Mouse (Mus musculus) intestine, embryonic 15.5 days (tissue): ENCODE data around the gene Dlgap1. TPM values are rescaled to one million over a fixed set of nuclear protein-coding genes. Genes with fewer than 3 reads are reported as not detected.
"Not testable (repeated sequence)": the region's sequence is repeated elsewhere in the genome, so short reads cannot be mapped to it uniquely, and the experiment has no call there.

Experiments used
- ATAC-seq: fragments of 200-750 bp; cut with Nextera tagmentation; 2 replicates; pipeline ENCODE4 v1.8.0; 2017; ENCODE audit warnings: moderate TSS enrichment, moderate library complexity
- H3K27ac ChIP-seq: fragments of 300-500 bp; sonication (generic); 2 replicates; pipeline ENCODE4 v1.5.1; 2015; ENCODE audit warnings: mild to moderate bottlenecking, inconsistent platforms
- H3K27me3 ChIP-seq: fragments of 300-500 bp; sonication (generic); replicated peaks from 2 replicates; pipeline ENCODE4 v1.6.1; 2015; ENCODE audit warnings: inconsistent platforms
- H3K36me3 ChIP-seq: fragments of 300-500 bp; sonication (generic); 2 replicates; pipeline ENCODE4 v1.6.1; 2015; ENCODE audit warnings: inconsistent platforms
- H3K4me1 ChIP-seq: fragments of 300-500 bp; sonication (generic); replicated peaks from 2 replicates; pipeline ENCODE4 v1.6.1; 2015; ENCODE audit warnings: inconsistent platforms
- H3K4me2 ChIP-seq: fragments of 300-500 bp; sonication (generic); replicated peaks from 2 replicates; pipeline ENCODE4 v1.6.1; 2015; ENCODE audit warnings: mild to moderate bottlenecking, inconsistent platforms
- H3K4me3 ChIP-seq: fragments of 300-500 bp; sonication (generic); replicated peaks from 2 replicates; pipeline ENCODE4 v1.5.1; 2015; ENCODE audit warnings: inconsistent platforms
- H3K9ac ChIP-seq: fragments of 300-500 bp; sonication (generic); 2 replicates; pipeline ENCODE4 v1.6.1; 2015; ENCODE audit warnings: inconsistent platforms
- H3K9me3 ChIP-seq: fragments of 300-500 bp; sonication (generic); 2 replicates; pipeline ENCODE4 v1.6.1; 2016; ENCODE audit warnings: inconsistent platforms
- WGBS: fragments of 180-500 bp; shearing (Covaris S2); methylation state at CpG from one replicate; pipeline ENCODE4 v1.1.7; 2015; 5-methylcytosine and 5-hydroxymethylcytosine counted together
- polyA plus RNA-seq: library from polyadenylated mRNA; unstranded; fragments of >200 nt; fragmentation: Nextera tagmentation; extraction: Ambion mirVana; gene quantifications from 2 replicates; pipeline ENCODE4 v1.2.1, GENCODE M21; 2015

The Dlgap1 gene
- polyA plus RNA-seq, 1 experiment from 2014 or later = 1.6 TPM

DNA sequence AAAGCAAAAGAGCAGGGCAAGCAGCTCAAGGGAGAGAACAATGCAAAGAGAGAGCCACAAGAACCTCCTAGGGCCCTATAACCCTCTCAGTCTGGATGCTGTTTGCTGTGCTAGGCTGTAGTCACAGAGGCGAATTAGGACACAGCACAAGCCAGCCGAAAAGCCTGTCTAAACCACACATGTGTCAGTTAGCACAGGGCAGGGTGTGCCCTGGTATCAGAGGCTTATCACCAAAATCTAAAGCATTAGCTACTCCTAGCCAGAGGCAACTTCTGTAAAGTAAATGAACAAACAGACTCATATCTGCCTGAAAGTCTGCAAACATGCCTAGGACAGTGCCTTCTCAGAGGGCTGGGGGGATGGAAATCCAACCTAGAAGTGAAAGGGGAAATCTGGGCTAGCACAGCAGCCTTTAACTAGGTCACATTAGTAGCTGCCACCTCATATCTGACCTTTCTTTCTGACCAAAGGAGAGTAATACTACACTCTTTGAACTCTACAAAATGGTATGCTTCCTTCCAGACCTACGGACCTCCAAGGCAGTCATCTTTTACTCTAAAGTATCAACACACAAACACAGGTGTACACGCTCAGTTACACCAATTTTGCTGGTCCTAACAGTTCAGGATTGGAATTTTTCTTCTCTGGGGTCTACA is 619.2 kb downstream of the Dlgap1 start:
- not testable (repeated sequence) for H3K27ac ChIP-seq, H3K4me1 ChIP-seq, ATAC-seq, H3K9ac ChIP-seq, H3K36me3 ChIP-seq, H3K4me2 ChIP-seq, H3K27me3 ChIP-seq, H3K4me3 ChIP-seq, H3K9me3 ChIP-seq
- WGBS = 63% methylated on average over 3 of the region's 4 CpGs

DNA sequence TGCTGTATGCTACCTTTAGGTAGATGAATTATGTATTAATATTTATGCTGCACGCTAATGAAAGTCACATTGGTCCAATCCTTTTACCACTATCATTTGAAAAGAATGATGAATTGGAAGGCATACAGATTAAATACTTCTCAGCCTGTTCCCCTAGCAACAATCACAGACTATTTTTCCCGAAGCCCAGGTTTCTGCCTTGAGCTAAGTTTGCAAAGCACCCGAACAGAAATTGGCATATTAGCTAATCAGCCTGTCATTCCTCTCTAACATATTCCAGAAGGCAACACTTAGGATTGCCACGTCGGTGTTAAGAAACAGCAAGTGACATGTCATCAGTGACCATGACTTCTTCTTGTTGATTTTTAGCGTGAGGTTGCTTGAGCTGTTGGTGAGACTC is 619.8 kb downstream of the Dlgap1 start:
- Histone ChIP-seq H3K4me3 (no peak overlapping the region), H3K4me2 (no peak overlapping the region), H3K36me3 (no peaks in the 10 kb centered on the region), H3K4me1 (no peaks in the 10 kb centered on the region), H3K9me3 (no peaks in the 10 kb centered on the region), H3K27me3 (no peaks in the 10 kb centered on the region), H3K27ac (no peak overlapping the region), H3K9ac (no peak overlapping the region)
- no peak for ATAC-seq
- 73% methylated on average over 6 of the region's 6 CpGs for WGBS

DNA sequence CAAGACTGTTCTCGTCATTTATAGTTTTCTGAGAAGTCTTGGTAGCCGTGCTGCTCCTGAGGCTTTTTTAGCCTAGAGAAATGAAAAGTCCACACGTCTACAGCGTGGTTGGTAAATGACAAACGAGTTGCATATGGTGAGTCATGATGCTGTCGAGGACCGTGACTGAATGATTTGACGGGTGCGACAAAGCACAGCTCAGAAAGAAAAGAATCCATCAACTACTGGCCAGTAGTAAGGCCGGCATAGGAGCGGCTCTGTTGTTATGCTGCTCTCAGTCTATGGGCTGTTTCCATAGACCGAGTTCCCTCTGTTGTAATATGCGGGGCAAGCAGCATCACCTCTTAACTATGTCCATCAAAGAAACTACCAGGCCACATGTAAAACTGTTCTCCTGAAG is 620.3 kb downstream of the Dlgap1 start:
- no peak overlapping the region for H3K9ac ChIP-seq
- H3K4me1 ChIP-seq = no peaks in the 10 kb centered on the region
- no peaks in the 10 kb centered on the region for H3K9me3 ChIP-seq
- no peak for ATAC-seq
- H3K27me3 ChIP-seq = no peaks in the 10 kb centered on the region
- H3K4me3 ChIP-seq = no peak overlapping the region
- no peaks in the 10 kb centered on the region for H3K36me3 ChIP-seq
- H3K4me2 ChIP-seq = no peak overlapping the region
- no peak overlapping the region for H3K27ac ChIP-seq
- WGBS = 89% methylated on average over 13 of the region's 13 CpGs

DNA sequence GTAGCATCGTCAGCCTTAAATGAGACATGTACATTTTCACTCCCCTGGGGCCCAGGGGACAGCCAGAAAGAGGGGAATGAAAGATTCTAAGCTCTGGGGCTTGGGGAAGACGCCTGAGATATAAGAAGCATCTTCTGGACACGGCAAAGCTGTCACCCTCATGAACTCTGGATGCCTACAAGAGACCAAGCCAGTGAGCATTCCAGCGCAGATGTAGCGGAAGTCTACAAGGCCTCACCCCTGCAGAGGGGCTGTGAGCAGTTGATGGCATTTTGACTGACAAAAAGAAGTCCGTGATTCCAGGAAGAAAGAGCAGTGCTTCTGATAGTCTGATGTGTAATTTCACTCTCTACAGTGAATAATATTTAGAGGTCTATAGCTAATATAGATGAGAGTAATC is 621.6 kb downstream of the Dlgap1 start:
- 75% methylated on average over 6 of the region's 6 CpGs for WGBS
- no peaks in the 10 kb centered on the region for H3K9me3 ChIP-seq
- H3K9ac ChIP-seq = no peak overlapping the region
- H3K27ac ChIP-seq = no peak overlapping the region
- H3K4me1 ChIP-seq = no peaks in the 10 kb centered on the region
- H3K4me3 ChIP-seq = no peak overlapping the region
- ATAC-seq = no peak
- H3K36me3 ChIP-seq = no peaks in the 10 kb centered on the region
- no peaks in the 10 kb centered on the region for H3K27me3 ChIP-seq
- H3K4me2 ChIP-seq = no peak overlapping the region

DNA sequence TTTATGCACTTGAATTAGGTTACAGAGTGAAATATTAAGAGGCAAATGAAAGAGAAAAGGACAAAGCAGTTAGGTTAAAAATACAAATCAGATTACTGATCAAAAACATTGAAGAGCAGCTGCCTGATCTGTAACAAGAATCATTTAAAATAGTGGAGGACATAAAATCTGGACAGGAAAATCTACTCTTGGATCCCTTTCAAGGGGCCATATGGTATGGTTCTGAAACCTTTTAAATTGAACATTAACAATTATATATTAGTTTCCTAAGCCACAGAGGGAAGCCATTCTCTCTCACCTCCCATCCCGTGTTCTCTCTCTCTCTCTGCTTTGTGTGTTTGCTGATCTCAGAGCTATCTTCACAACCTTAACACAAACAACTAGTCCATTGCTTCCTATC is 625.4 kb downstream of the Dlgap1 start:
- Histone ChIP-seq H3K4me2 (no peak overlapping the region), H3K4me1 (no peaks in the 10 kb centered on the region), H3K9ac (no peak overlapping the region), H3K36me3 (no peaks in the 10 kb centered on the region), H3K27me3 (no peaks in the 10 kb centered on the region), H3K9me3 (no peaks in the 10 kb centered on the region), H3K27ac (no peak overlapping the region), H3K4me3 (no peak overlapping the region)
- no peak for ATAC-seq
- WGBS = 43% methylated on average over 1 of the region's 1 CpGs

DNA sequence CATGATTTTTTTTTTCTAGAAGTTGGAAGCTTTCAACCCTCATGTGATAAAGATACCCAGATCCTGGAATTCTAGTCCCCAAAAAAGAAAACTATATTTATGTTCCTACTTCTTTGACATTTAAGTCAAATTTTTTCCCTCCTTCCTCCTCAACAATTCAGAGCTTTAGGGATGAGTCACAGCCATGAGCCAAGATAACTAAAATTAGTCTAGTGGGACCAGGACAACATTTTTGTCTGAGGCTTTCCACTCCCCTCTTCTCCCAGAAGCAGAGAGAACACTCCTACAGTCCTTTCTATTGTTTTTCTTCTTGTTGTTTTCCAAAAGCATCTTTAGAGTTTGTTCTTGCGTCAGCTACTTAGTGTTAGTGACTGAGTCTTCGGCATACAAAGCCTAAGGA is 627.5 kb downstream of the Dlgap1 start:
- Histone ChIP-seq H3K4me3 (no peak overlapping the region), H3K9me3 (no peaks in the 10 kb centered on the region), H3K27ac (no peak overlapping the region), H3K27me3 (no peaks in the 10 kb centered on the region), H3K4me1 (no peaks in the 10 kb centered on the region), H3K36me3 (no peaks in the 10 kb centered on the region), H3K4me2 (no peak overlapping the region), H3K9ac (no peak overlapping the region)
- WGBS = 97% methylated on average over 2 of the region's 2 CpGs
- ATAC-seq = no peak

DNA sequence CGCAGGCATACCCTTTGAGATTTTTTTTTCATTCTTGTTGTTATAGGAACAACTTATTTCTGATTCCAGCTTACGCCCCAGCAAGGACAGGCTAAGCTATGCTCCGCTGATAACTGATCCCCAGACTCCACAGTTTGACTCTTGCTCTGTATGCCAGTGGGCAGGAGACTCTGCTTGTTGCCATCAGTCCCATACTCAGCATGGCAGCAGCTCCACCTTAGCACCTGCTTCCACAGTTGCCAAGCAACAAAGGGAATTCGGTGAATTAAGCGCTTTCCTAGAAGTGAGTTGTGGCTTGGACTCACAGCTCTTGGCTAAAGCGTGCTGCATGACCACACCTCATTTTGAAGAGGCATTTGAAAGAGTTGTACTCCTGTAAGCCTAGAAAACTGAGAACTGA is 631.6 kb downstream of the Dlgap1 start:
- Histone ChIP-seq H3K27ac (no peak overlapping the region), H3K9me3 (no peaks in the 10 kb centered on the region), H3K4me2 (no peak overlapping the region), H3K27me3 (no peaks in the 10 kb centered on the region), H3K36me3 (no peaks in the 10 kb centered on the region), H3K4me3 (no peak overlapping the region), H3K4me1 (no peaks in the 10 kb centered on the region), H3K9ac (no peak overlapping the region)
- no peak for ATAC-seq
- WGBS = 85% methylated on average over 6 of the region's 6 CpGs

DNA sequence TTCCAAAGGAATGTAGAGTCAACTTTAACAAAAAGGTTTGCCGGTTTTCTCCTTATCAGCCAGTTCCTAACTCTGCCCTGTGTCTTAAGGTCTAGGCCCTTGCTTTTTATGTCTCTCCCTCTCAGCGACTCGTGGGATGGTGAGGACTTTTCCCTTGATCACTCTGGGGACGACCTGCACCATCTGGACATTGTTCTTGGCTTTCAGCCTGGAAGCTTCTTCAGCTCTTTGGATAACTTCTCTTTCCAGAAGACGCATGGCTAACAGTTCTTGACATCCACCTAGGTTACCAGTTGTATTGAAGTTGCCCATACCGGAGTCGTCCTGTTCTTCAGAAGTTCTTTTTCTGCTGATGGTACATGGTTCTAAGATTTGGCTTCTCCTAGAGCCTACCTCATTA is 633.2 kb downstream of the Dlgap1 start:
- Histone ChIP-seq H3K27ac (no peak overlapping the region), H3K4me1 (no peaks in the 10 kb centered on the region), H3K9ac (no peak overlapping the region), H3K4me3 (no peak overlapping the region), H3K27me3 (no peaks in the 10 kb centered on the region), H3K9me3 (no peaks in the 10 kb centered on the region), H3K4me2 (no peak overlapping the region), H3K36me3 (no peaks in the 10 kb centered on the region)
- ATAC-seq = no peak
- 84% methylated on average over 7 of the region's 7 CpGs for WGBS

DNA sequence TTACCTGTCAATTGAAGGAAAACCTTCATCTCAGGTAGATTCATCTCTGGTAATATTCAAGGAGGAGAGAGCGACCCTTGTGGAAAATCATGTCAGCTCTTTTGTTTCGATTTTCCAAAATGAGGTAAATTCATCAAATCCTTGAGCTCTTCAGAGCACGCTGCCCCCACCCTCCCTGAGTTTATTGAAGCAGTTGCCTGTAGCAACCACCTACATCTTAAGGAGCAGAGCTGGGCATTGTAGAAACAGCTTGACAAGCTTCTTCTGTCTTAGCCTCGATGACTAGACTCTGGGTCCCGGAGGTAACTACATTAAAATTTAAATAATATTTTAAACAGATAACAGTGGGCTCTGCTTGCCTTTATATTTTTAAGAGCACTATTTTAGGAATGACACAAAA is 636.8 kb downstream of the Dlgap1 start:
- no peaks in the 10 kb centered on the region for H3K27me3 ChIP-seq
- H3K9ac ChIP-seq = no peak overlapping the region
- no peaks in the 10 kb centered on the region for H3K9me3 ChIP-seq
- H3K27ac ChIP-seq = no peak overlapping the region
- no peak overlapping the region for H3K4me3 ChIP-seq
- ATAC-seq = no peak
- H3K4me1 ChIP-seq = no peaks in the 10 kb centered on the region
- WGBS = 72% methylated on average over 5 of the region's 5 CpGs
- no peak overlapping the region for H3K4me2 ChIP-seq
- H3K36me3 ChIP-seq = no peaks in the 10 kb centered on the region

DNA sequence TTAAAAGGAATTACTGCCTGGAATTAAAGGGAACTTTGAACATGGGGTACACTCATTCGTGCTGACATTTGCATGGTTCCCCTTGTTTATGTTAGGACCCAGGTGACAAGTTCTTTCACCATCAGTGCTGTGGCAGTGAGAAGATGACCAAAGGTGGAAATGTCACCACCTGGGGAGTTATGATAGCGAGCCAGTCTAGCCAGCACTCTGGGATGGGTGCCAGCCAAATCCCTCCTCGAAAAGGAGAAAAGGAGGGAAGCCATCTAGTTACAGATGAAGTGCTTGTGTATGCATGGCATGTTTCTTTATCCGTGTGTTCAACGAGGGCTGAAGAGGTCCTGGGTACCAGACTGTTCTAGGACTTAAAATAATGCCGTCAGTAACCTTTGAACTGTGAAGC is 643.3 kb downstream of the Dlgap1 start:
- no peak for ATAC-seq
- Histone ChIP-seq H3K9me3 (no peaks in the 10 kb centered on the region), H3K27me3 (no peaks in the 10 kb centered on the region), H3K4me1 (no peaks in the 10 kb centered on the region), H3K4me2 (no peak overlapping the region), H3K9ac (no peak overlapping the region), H3K36me3 (no peaks in the 10 kb centered on the region), H3K4me3 (no peak overlapping the region), H3K27ac (no peak overlapping the region)
- 75% methylated on average over 6 of the region's 6 CpGs for WGBS

DNA sequence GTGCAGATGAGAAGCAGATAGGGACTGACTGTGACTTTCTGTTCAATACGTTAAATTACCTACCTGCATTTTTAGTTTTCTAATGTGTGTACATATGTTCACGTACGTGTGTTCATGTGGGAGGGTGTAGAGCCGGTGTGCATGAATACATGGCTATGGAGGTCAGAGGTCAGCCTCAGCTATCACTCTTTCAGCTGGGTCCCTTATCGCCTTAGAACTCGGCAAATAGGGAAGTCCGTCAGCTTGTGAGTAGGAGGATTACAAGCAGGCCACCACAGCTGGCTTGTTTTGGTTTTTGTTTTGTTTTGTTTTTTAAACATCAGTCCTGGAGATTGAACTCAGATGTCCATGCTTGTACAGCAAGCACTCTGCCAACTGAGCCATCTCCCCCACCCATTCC is 645.0 kb downstream of the Dlgap1 start:
- Histone ChIP-seq H3K4me1 (no peaks in the 10 kb centered on the region), H3K27ac (no peak overlapping the region), H3K36me3 (no peaks in the 10 kb centered on the region), H3K4me3 (no peak overlapping the region), H3K9ac (no peak overlapping the region), H3K9me3 (no peaks in the 10 kb centered on the region), H3K4me2 (no peak overlapping the region), H3K27me3 (no peaks in the 10 kb centered on the region)
- ATAC-seq = no peak
- 73% methylated on average over 7 of the region's 7 CpGs for WGBS

DNA sequence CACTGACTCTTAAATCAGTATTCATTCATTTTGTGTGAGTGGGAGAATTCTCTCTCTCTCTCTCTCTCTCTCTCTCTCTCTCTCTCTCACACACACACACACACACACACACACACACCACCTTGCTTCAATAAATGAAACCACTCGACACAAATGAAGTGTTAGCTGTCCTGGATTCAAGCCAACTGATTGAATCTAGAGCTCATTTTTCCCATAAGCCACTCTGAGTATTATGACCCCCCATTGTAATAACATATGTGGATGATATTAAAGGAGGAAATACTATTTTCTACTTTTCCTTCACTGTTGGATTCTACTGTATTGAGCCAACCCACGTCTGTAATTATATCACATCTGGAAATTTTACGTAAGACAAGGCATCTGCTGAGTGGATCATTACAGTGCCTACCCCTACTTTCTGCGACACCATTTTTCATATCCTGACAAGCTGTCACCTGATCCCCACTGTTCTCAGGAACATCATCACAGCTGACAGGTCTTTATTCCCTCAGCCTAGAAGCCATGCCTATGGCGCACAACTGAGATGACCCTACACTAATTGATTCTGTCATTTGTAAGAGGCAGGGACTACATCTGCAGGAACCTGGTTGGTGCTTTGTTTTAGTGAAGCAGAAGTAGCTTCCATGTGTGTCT is 645.7 kb downstream of the Dlgap1 start:
- Histone ChIP-seq H3K9me3 (no peaks in the 10 kb centered on the region), H3K27ac (no peak overlapping the region), H3K36me3 (no peaks in the 10 kb centered on the region), H3K9ac (no peak overlapping the region), H3K27me3 (no peaks in the 10 kb centered on the region), H3K4me2 (no peak overlapping the region), H3K4me1 (no peaks in the 10 kb centered on the region), H3K4me3 (no peak overlapping the region)
- 82% methylated on average over 5 of the region's 5 CpGs for WGBS
- ATAC-seq = no peak

DNA sequence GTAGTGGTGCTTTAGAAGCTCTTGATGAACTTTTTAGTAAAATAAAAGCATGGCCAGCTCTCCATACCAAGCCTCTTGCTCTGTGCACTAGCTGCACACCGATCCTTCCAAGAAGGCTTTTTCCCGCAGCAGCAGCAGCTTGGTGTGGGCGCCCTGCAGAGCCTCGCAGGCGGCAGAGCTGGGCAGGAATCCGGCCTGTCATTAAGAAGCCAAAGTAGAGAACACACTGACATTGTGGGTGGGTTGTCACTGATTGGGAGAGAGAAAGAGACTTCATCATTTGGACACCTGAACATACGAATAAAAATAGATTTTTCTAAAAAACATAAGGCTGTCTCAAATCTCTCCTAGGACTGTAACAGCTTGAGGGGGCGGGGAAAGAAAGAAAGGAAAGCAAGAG is 653.6 kb downstream of the Dlgap1 start:
- Histone ChIP-seq H3K4me1 (no peaks in the 10 kb centered on the region), H3K9me3 (no peaks in the 10 kb centered on the region), H3K9ac (no peak overlapping the region), H3K4me3 (no peak overlapping the region), H3K27me3 (no peaks in the 10 kb centered on the region), H3K4me2 (no peak overlapping the region), H3K27ac (no peak overlapping the region), H3K36me3 (no peaks in the 10 kb centered on the region)
- WGBS = 80% methylated on average over 8 of the region's 8 CpGs
- no peak for ATAC-seq
